Mouse (Mus musculus) v-Abl transformed pro-B cells (cell line): ENCODE measurements at regions not wholly inside any gene's neighbourhood (a gene's known extent, or its start where the extent isn't known, plus 50 kb on each side); places are given as distances from the start of the nearest gene placed in this dataset.

Source experiments
- in situ Hi-C, 2 experiments: fragments of 400-800 bp; cut with MboI; formaldehyde crosslinking; loops; one replicate each; pipeline ENCODE4 v1.15.1; 2025; ENCODE audit not compliant: unreplicated experiment in 2 of 2

DNA sequence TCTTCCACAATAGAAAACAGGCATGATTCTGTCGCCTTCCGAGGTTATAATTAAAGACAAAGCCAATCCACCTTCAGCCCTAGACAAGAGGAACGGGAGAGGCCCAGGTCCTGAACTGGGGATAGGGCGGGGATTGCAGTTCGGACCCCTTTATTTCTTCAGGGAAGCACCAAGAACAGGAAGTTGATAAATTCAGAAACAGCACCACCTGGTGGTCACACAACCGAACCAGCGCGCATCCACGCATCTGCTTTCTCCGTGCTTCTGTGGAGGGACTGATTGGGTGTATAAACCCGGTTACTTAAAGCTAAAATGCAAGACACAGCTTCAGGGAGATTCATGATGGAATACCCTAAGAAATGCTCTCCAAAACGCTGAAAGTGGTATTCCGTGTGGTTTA, 233.2 kb downstream of the Rps15a start:
- in situ Hi-C loops = loop anchor here (5.0 to 25.0 kb wide), 5 partner anchors 222 to 1236 kb away; no protein-coding TSS in a partner anchor

DNA sequence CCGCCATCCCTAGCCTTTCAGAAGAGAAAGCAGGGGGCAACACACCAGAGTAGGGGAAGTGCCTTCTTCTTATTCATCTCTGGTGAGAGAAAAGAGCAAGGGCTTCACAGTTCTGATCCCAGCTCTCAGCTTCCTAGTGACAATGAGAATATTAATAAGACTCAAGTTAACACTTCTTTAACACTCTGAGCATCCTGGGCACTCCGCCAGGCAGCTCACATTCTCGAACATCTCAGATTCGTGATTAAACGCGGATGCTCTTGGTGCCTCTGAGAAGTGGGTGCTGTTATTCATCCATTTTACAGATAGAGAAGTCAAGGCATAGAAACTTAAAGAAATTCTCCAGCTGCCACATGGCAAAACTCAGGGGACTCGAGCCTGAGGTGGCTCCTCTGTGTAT, 237.1 kb downstream of the Rps15a start:
- in situ Hi-C loops = loop anchor here (10.0 to 25.0 kb wide), 2 partner anchors 242 to 504 kb away; no protein-coding TSS in a partner anchor

DNA sequence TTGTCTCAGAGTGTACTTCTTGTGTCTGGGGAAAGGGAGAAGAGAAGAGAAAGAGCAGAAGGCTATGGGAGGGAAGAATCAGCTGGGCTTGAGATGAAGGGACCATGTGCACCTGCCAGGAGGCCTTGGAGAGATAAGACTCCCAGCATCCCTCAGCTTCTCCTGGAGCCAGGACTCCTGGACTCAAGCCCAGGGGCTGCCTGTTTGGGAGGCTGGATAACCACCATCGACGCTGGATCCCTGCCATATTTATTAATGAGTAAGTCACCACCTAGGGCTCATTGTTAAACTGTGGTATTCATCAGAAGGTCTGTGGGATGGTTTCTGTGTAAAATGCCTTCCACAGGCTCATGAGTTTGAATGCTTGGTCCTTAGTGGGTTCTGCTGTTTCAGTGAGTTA, 240.7 kb downstream of the Rps15a start:
- in situ Hi-C loops = loop anchor here (10.0 to 25.0 kb wide), 2 partner anchors 238 to 500 kb away; no protein-coding TSS in a partner anchor

DNA sequence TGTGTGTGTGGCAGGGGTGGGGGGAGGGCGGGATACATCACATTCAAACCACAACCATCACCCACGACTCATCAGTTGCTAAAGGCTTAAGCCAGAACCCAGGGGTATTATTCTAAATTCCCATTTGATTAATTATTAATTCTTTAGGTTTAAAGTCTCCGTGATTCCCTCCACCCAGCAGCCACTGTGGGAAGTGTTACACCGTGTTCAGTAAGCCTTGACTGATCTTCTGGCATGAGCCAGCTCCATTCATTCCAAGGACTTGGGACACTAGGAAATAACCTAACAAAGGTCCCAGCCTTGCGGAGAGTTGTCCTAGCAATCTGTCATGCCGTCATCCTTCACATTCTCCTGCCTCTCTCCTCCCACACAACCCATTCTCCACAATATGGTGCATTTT, 256.6 kb downstream of the Rps15a start:
- in situ Hi-C loops = no loop called here

- in situ Hi-C loops = no loop called here
Measured at GRCm38 (mm10) chr7:117855955-117856354, 260.0 kb downstream of the Rps15a start.

- in situ Hi-C loops = no loop called here
Measured at GRCm38 (mm10) chr7:117853716-117854115, 262.3 kb downstream of the Rps15a start.

GRCm38 (mm10) chr7:117852866-117853265, 263.1 kb downstream of the Rps15a start:
- in situ Hi-C loops = no loop called here

GRCm38 (mm10) chr7:117850822-117851221, 265.2 kb downstream of the Rps15a start:
- in situ Hi-C loops = no loop called here

DNA sequence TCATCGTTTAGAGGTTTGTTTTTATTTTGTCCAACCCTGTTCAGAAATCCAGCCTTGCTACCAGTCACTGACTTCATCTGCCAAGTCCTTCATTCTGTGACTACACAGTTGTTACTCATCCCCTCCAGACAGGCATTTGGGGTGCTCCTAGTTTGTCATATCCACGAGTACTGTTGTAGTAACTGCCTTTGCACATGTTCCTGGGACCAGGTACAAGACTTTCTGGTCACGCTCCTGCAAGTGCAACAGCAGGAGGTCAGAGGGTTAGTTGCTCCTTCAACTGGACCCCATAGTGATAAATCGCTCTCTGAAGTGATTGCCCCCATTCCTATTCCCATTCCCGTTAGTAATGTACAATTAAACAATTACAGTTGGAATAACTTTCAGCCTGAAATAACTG, 269.9 kb downstream of the Rps15a start:
- in situ Hi-C loops = no loop called here

GRCm38 (mm10) chr7:117842780-117843179, 273.2 kb downstream of the Rps15a start:
- in situ Hi-C loops = no loop called here

GRCm38 (mm10) chr7:117795035-117795434, 321.0 kb downstream of the Rps15a start:
- in situ Hi-C loops = no loop called here

- in situ Hi-C loops = no loop called here
Measured at GRCm38 (mm10) chr7:117793991-117794390, 322.0 kb downstream of the Rps15a start.

DNA sequence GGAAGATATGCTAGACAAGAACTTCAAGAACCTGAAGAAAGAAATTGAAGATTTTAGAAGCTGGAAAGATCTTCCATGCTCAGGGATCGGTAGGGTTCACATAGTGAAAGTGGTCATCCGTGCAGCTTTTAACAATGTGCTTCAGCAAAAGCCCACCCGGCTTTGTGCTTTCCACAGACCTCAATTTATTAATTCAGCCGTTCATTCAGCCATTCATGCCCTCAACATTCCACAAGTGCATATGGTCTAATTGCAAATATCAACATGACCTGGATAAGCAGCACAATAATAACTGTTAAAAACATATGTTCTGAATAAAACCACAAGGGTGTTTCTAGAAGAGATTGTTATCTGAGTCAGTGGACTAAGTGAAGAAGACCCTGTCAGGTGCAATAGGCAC, 323.5 kb downstream of the Rps15a start:
- in situ Hi-C loops = no loop called here

GRCm38 (mm10) chr7:117778996-117779395, 337.0 kb downstream of the Rps15a start:
- in situ Hi-C loops = no loop called here

DNA sequence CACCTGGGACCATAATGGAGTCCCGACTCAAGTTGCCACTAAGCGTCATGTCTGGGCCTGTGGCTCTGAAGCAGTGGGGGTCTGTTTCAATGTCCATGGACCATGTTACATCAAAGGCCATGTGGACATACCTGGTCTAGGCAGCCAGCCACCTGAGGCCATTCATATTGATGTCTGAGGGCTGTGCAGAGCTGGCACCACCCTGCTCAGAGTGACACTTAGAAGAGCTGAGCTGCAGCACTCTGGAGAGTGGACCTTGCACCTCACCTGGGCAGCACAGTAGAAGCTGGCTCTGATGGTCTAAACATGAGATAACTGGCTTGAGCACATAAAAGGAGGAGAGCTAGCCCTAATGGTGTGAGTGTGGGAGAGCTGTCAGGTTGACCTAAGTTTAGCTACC, 338.1 kb downstream of the Rps15a start:
- in situ Hi-C loops = no loop called here

- in situ Hi-C loops = no loop called here
Measured at GRCm38 (mm10) chr7:117771836-117772235, 344.2 kb downstream of the Rps15a start.

DNA sequence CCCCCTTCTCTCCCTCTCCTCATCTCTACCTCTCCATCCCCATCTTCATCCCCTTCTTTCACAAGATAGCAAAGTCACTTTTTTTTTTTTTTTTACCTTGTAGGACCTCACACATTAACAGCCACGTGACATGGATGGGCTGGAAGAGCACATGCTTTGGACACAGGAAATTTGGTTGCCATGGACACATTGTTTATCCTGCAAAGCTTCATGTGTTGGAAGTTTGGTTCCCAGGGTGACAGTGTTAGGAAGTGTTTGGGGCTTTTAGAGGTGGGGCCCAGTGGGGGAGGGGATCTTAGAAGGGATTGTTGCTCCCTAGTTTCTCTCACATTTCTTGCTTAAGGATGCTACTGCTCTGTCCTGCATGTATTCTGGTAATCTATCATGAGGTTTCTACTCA, 356.5 kb downstream of the Rps15a start:
- in situ Hi-C loops = no loop called here

- in situ Hi-C loops = no loop called here
Measured at GRCm38 (mm10) chr7:117757033-117757432, 359.0 kb downstream of the Rps15a start.

DNA sequence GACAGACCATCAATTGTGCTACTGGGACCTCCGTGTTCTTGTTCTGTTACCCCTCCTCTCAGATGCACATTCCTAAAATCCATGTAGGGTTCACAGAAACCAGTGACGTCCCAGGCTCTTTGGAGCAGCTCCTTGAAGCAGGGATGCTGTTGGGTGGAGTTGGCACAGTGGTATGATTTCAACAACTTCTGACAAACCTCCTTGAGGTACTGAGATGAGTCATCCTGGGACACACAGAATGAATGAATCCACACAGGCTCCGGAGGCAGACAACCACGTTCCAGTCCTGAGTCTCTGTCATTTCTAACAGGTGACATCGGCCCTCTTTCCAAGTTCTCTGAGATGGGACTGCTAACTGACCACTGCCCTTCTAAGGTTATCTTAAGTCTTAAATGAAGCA, 360.2 kb downstream of the Rps15a start:
- in situ Hi-C loops = no loop called here

DNA sequence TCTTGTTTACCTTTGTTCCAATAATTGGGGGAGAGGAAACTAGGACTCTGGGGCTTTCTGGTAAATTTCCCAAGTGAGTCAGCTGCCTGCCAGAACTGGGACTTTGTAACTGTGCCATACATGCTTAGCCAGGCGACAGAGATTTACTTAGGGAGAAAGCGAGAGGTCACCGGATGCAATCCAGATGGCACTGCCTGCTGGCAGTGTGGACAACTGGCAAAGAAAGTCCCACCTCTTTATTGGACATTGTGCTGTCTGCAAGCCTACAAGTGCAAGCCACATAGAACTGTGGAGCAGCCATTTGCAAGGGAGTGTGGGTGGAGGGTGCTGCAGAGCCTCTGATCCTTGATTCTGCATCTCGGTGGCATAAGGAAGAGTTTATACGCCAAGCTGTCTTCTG, 362.7 kb downstream of the Rps15a start:
- in situ Hi-C loops = no loop called here

DNA sequence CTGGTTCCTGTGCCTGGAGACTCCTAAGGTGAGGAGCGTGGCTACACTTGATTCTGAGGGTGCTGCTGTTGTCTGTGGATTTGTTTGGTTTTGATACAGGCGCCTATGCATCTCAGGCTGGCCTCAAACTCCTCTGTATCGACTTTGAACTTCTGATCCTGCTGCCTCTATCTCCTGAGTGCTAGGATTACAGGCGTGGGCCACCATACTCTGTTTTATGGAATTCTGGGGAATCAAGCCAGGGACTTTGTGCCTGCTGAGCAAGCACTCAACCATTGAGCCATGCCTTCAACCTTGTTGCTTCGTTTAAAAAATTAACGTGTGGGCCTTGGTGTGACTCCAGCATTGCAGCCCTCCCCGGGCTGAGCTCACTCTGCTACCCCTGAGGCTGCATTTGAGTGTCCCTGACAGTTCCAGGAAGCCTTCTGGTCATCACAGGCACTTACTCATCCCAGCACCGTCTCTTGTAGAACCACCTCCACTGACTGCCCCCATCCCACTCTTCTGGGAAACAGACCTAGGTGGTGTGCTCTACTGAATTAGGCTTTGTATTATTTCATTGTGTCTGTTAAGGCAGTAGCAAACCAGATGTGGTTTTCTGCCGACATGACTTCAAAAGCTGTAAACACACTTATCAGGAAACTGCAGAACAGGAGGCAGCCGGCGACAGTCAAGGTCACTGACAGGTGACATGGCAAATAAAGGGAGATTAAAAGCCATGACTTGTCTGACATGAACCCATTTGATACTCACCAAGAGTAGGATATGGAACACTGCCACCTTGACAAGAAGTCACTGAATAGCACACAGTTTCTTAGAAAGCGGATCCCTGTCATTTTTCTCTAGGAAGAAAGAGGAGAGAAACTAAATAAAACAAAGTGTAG, 363.4 kb downstream of the Rps15a start:
- in situ Hi-C loops = no loop called here

DNA sequence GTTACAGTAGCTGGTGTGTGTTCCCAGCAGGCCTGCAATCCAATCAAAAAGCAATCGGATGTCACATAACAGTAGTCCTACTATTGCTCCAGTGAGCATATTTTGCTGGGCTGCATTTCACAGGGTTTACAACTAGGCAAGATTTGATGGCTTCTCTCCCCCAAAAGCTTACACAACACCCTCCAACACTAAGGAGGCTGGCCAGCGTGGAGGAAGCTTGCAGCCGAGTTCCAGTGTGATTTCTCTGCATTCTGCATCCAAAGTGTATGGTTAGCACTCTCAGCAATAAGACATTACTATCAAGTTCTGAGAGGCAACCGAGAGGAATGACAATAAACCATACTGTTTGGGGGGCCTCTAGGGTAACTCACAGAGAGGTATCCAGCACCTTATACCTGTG, 367.2 kb downstream of the Xylt1 start:
- in situ Hi-C loops = no loop called here
